Mouse (Mus musculus): ENCODE data around the gene Hand2. TPM values are rescaled to one million over a fixed set of nuclear protein-coding genes. Genes with fewer than 3 reads are reported as not detected.

Gene Hand2
- total RNA-seq, 2 experiments from 2014 or later: 0.36 to 0.52 TPM

DNA sequence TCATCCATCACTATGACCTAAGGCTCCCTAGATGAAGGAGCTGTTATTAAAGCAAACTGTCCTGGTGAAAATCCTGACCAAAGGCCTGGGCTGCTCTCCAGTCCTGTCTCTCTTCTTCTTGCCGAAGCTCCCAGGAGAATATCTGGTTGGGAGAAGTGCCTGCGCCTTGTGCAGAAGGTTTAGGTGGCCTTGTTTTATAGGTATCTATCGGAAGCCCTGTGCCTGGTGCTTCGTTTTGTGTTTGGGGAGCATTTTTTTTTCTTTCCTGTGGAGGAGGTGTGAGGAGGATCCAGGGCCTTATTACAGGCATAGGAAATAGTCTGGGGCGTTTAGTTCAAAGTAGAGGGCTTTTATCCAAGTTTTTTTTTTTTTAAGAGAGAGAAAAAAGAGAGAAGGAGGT lies 3.9 kb downstream of the Hand2 start:
- no peak for DNase-seq

DNA sequence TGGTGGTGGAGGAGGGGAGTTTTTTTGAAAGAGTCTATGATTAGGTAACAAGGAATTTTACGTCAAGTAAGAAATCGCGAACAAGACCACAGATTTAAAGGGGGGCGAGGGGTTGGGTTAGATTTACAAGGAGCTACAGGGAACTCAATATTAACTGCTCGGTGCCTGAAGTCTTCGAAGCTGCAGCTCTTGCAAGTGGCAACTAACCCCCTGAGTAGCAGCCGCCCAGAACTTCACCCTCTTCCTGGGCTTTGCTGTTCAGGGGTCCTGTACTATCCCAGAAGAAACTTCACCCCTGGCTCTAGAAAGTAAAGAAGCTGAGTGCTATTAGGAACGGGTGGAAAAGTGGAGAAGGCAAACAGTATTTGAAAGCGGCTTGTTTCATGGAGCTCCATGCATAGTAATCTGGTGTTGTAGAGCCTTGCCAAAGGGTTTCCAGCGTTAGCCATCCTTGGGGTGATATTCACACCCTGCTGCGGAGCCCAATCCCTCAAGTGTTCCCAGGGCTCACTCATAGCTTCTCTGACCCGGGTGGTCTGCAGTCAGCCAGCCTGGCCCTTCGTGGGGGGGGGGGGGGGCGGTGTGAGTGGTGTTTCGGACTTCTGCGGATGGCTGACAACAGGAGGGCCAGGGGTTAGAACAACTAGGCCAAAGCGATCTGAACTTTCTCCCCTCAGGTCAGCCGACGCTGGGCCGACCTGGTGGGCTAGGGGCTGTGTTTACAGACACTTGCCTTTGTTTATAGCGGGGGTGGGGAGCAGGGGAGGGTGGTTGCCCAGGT lies 4.5 kb downstream of the Hand2 start:
- no peak for DNase-seq

DNA sequence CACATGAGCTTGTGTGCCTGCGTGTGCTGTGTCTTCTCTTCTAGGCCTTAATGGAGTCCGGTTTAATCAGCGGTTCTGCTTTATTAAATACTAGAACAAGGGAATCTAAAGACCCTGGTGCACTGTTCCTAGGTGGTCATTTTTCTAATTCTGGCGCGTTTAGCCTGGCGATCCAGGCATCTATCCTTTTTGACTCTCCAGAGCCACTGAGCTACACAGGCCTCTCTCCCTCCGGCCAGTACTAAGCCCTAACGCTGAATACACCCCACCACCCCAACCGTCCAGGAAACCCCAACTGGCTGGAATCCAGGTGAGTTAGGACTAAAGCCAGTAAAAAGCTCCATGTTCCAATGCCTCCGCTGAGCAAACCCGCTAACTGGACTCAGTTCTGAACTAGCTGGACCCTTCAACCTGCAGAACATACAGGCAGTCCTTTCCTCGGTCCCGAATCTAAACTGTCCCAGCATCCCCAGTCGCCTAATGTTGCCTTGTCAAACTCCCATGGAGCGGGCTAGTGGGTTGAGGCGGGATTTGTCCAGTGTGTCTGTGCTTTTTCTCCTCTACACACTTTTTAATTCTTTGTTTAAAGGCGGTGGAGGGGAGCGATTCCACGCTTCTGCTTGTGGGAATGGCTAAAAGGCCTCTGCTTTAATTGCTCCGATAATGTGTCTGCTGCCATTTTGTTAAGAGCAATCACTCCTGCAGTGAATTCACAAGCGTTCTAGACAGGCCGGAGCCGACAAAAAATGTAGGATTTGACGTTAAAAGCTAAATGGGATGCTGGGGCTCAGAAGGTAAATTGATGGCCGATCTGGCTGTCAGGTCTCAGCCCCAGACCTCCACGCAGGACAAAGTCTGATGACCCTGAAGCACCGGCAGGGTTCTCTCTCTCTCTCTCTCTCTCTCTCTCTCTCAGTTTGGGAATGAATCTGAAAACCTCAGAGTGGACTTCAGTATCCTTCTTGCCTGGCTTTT lies 5.6 kb downstream of the Hand2 start:
- no peak for DNase-seq

DNA sequence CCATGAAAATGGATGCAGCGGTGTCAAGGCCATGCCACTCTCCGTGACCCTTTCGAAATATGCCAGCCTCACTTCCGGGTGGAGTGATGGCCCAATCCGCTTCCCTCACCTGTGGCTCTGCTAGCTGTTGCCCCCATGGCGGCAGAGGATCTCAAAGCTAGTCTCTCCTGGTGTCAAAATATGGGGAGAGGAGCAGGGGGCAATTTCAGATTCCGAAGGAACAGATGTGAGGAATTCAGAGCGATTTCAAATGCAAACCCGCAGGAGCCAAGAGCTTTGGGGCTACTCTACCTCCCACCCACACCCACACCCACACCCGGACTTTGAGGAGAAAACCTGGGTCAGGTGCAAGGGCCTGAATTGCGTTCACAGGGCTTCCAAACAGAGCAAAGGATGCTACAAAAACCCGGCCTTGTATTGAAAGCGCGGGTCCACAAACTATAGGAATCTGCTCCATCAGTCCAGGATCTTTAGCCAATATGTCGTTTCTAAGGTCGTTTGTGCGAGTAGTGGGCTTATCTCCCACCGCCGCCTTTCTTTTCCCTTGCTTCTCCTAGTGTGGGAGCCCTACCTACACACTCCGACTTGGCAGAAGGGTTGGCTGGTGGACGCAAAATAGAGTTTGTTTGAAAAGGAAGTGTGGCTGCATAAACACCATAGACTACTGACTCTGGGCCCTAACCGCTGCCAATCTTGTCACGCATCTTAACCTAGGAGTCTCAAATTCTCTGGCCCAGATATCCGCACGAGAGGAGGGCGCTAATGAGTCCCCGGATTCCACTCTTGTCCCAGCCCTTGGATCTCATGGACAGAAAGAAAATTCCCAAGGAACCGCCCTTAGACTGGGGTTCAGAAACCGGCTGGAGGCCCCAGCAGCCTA lies 6.7 kb downstream of the Hand2 start:
- no peak for DNase-seq

DNA sequence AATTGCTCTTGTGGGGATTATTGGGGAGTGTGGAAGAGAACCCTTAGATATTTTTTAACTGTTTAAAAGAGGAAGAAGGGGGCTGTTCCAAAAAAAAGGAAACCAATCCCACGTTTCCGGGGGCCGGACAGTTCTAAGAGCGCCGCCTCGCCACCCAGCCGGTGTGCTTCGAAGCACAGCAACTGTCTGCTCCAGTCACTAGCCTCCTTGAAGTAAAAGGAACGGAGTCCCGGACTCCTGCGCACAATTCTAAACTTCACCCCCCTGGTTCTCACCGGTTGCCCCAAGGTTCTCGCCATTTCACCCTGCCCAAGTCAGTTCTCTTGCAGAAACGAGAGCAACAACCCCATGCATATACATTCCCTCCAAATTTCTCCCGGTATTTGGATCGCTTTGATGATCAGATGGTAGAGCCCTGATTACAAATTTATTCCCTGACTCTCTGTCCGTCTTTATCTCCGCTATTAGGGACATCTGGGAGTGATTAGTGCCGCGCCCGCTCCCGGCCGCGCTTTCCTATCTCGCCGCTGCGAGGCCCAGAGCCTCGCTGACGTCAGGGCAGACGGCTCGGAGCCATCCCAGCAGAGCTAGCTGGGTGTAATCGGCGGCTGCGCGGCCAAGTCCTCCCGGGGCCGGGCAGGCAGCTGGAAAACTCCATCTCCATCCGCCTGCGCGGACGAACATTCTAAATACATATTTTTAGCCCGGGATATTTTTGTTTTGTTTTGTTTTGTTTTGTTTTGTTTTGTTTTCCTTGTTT lies 7.6 kb downstream of the Hand2 start:
- peak; percentile 78 for DNase-seq

DNA sequence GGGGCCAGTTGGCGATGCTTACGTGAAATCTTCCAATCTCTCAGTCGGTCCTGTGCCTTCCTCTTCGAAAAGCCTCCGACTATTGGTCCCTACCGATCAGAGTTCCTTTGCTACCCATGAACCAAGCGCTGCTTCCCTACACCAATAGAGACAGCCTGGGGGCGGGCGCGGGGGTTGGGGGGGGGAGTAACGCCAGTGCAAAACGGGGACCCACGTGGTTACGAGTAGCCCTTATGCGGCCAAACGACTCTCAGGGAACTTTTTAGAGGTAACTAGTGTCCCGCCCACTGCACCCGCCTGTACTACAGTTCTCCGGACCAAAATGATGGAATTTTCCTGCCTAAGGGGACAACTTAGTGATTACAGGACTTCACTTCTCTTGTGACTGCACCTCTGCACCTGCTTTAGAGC lies 8.2 kb downstream of the Hand2 start:
- no peak for DNase-seq

DNA sequence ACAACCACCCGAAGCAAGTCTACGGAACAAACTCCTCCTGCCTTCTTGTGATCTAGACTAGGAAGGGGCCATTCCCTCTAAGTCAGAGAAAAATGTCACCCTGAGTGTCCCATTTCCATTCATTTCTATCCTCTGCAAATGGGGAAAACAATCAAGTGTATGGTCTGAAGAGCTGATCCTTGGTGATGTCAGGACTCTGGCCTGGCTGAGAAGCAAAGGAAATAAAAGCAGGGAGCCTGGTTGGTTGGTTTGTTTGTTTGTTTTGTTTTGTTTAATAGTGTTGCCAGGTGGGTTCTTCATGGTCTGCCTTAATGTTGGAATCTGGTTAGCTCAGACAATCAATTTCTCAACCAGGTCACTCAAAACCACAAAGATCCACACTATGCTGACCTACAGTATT lies 9.3 kb downstream of the Hand2 start:
- no peak for DNase-seq

DNA sequence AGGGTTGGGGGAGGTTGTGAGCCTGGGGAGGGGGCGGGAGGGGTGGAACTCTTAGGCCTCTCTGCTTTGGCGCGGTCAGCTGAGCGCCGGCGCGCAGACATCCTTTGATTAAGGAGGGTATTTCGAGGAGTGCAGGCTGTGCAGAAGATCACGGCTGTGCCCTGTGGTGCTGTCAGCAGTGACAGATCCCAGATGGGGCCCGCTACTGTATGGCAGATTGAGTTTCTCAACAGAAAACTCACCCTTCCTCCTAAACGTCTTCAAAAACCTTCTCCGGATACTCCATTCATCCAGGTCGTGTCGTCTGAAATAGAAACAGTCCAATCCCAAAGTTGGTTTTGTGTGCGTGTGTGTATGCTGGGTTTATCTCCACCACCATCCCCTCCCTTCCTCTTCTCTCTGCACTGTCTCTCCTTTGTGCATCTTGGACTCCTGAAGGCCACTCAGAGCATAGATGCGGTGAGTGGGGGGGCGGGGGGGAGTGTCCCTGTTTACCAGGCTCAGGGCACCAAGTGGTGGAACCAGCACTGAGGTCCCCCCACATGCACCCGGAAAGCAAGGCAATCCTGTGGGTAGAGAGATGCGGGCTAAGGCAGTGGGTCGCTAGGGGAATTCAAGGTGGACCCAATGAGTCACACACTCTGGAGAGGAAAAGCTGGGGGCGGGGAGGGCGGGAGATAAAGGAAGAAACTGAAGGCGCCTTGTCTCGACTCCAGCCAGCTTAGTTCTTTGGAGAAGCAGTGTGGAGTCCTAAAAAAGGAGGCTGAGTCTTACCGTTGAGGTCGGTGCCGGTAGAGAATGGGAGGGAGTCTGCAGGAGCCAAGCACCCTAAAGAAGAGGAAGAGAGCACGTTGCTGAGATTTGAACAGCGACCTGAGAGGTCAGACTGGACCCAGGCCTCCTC lies 11.2 kb downstream of the Hand2 start:
- no peak for DNase-seq

DNA sequence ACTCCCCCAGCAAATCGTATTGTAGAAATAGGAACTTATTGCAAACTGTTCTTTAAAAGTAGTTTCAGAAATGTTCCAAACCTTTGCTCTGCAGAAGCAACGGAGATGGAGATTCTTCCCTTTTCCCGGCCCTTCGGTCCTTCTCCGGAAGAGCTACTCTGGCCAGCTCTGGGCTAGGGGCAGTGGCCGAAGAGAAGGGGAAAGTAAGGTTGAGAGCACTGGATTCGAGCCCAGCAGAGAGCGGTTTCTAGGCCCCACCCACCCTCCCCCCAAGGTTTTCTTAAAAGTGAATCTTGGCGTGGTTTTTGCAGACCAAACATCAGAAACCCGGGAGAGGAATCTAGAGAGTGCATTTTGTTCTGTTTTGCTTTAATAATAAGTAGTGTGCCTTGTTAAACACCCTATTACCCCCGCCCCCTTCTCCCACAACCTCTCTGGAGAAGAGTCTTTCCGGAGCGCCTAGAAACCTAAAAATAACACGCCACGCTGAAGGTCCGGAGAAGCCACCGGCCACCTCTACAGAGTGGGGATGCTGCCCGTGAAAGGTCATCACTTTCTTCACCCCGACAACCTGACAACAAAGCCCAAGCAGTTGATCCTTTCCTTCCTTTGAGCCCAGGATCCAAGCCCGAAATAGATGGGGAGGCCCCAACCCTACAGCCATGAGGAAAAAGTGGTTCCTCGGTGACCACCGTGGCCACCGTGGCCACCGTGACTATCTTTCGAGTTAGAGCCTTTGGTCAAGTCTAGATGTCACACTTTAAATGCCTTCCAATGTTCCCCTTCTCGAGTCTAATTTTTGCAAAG lies 12.1 kb downstream of the Hand2 start:
- no peak for DNase-seq

DNA sequence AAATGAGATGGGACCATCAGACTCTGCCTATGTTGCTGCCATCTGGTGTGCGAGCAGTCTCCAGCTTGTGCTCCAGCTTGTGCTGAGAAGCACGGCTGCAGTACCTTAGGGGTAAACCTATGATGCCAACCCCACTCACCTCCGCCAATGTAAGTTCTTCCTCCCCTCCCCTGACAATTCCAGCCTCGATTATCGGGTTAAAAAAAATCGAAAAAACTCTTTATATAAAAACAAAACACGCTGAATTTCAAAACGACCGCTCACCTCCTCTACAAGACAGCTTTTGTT lies 12.6 kb downstream of the Hand2 start:
- DNase-seq: no peak

DNA sequence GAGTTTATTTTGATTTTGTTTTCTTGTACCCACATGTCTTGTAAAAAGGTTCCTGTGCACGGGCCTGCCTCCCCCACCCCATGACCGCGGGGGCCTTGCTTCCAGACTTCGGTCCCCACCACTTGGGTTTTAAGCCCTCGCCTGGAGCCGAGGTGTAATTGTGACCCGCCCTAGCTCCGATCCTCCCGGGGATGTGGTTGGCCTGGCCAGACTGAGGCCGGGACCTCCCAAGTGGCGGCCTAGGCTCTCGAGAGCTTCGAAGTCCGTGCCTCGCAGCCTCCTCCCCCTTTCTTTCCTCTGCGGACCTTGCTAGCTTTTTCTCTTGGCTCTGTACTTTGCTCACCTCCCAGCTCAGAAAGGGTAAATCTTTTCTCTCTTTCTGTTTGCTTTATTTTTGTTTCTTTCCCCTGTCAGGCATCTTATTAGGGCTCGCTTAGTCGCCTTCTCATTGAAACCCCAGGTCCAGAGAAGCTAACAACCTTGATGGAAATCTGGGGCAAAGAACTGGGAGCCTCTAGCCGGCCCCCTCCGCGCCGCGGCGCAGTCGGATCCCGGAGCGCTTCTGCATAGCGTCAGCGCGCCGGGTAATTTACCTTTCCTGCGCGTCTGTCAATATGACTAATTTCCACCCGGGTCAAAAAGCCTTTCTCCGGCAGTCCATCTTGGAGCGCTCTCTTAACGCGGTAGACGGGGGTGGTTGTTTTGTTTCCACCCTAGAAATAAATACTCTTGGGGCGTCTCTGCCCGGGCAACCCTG lies 13.2 kb downstream of the Hand2 start:
- no peak for DNase-seq

DNA sequence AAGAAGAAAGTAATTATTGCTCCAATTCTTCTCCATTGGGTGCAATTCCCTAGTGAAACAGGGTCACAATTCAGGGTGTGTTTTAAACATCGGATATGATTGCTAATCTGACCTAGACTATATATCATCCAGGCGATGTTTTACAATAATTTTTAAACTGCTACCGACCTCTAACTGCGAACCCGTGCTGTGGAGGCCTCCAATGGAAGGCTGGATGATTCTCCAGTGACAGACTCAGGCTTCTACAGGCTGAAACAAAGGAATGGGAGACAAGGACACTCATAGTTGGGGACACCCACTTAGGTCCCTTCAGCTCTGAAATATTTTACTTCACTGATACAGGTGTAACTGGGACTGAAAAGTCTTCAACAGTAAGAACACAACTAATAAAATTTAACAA lies 13.9 kb downstream of the Hand2 start:
- no peak for DNase-seq

DNA sequence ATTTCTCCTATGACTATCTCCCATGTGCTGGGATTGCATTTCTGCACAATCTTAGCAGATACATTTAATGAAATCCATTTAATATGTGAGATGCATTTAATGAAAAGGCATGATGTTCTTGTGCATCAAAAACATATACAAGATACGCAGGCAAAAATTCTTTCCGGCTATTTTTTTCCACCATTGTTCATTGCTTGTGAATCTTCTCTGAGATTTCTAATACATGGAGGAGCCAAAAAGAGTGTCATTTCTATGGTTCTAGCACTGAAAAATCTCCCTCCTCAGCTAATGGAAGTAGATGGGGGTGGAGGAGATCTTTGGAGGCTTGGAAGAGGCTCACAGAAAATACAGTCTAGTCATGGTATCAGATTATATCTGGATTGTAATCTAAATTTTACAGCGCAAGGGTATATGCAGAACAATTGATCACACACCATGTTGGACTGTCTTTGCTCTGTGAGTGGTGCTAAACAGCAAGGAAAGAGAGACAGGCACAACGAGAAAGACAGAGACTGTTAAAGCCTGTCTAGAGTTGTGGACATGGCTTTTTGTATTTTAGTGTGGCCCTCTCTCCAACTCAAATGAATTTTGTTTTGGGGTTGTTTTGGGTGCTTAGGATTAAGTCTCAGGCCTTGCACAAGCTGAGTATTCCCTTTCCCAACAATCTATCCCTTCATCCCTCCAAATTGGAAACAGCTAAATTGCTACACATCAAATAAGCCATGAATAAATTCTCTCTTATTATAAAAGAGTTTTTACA lies 16.7 kb downstream of the Hand2 start:
- no peak for DNase-seq

DNA sequence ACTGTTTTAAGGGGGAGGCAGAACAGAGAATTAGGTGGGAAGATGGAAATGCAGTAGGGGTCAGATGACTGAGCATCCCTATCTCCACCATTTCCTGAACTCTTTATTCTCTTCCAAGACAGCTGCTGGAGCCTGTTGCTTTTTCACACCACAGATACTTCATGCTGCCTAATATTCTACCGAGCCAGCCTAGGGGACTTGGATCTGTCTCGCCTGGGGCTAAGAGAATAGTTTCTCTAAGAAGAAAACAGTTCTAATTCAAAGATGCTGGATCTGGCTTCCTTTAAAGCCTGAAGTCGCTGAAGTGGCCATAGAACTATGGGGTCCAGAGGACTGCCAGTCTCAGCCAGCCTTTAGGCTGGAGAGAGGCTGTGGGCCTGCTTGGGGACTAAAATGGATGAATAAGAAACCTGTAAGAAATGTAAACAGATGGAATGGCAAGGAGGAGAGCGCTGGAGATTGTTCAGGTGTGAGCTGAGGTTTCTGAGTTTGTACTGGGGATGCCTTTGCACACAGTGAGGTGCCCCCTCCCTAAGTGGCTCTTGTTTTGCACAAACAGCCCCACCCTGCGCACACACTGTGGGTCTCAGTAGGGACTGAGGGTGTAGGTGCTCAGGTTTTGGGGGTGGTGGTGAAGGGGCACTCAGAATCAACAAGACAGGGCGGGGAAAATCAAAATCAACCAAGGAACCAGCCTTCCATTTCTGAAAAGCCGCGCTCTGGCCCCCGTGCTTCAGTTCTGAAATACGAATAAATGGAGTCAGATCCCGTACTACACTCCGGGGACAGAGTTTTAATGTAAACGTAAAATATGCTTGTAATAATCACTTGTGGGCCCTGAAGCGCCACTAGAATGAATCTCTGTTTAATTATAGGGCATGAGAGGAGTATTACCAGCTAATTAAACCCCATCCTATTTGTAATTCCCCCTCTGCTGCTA lies 19.2 kb downstream of the Hand2 start:
- no peak for DNase-seq

DNA sequence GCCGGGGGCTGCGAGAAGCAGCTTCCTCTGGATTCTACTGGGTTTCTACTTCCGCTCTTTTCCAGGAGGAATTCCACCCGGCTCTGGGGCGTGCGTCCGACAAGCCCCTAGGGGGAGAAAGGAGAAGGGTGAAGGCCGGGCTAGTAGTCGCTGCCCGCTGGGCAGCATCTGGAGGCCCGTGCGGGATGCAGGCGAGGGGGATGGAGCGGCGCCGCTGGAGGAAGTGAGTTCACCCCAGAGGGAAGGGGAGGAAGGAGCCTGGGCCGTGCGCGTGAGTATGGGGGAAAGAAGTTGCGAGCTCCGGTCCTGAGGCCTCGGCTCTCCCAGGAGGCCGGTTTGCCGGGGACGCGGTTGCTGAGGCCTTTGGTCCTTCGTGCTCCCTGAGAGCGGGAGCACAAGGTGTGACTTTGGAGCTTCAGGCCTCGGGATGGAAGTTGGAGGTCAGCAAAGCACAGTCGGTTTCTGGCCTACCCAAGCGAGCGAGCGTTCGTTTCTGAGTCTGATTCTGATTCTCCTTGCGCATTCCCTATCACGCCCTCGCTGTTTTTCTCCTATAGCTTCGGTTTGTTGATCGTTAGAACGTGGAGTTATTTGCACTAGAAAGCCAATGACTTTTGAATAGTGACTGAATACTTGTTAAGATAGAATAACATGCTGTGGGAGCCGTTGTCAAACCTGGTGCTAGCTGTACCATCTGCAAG lies 20.2 kb downstream of the Hand2 start:
- peak; percentile 32 for DNase-seq

DNA sequence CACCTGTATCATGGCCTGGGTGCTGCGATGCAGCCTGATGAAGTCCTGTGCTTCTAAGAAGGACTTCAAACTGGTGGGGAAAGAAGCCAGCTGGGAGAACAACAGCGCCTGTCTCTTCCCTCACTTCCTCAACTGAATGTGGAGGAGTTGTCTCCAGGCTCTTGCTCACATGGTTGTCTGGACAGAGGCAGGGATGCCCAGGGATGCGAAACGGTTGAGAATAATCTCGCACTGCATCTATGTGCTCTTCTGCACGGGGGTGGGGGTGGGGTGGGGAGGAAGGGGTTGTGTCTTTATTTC lies 20.7 kb downstream of the Hand2 start:
- DNase-seq: no peak

Data from gastrocnemius, postnatal 10 days (tissue).